Comparison of ENCODE assay signal across 8 mouse cellular contexts in genomic region chr9:55311560-55311959, GRCm38 (mm10). TPM values are rescaled to one million over a fixed set of nuclear protein-coding genes. Genes with fewer than 3 reads are reported as not detected.
DNase-seq lines count a peak whose midpoint lies in the region; ATAC-seq and TF ChIP-seq lines count a peak whose summit lies in the region.

No protein-coding gene starts in this region.

- TF ChIP-seq CTCF in lung, postnatal 0 days (IDR thresholded peaks at IDR 0.05), result peak; percentile 91

- TF ChIP-seq EP300 in lung, postnatal 0 days (IDR thresholded peaks at IDR 0.05), result no peak

- DNase-seq in MN1 (ENCODE audit: low spot score), result peak; percentile 92
- peak; percentile 78 for DNase-seq in cerebellum, adult 11 months
- DNase-seq in hindbrain, embryonic 11.5 days (ENCODE audit: low spot score), result peak; percentile 88
- DNase-seq in layer of hippocampus, adult 9-10 months (ENCODE audit: low spot score), result peak; percentile 81
- DNase-seq in lung, postnatal 0 days (ENCODE audit: low spot score), result peak; percentile 85
- DNase-seq in ovary, postnatal 36 days (ENCODE audit: low spot score), result peak; percentile 34
- peak; percentile 52 for DNase-seq in thymus, postnatal 25 days

- H3K4me1 ChIP-seq in forebrain, embryonic 15.5 days, result no peaks in the 10 kb centered on the region
- H3K4me1 ChIP-seq in hindbrain, embryonic 11.5 days (replicated peaks; ENCODE audit: control insufficient read depth, insufficient read depth, low read length), result no peaks in the 10 kb centered on the region
- no peaks in the 10 kb centered on the region for H3K4me1 ChIP-seq in lung, postnatal 0 days (ENCODE audit: insufficient read depth, low read depth, low read length)

- no peaks in the 10 kb centered on the region for H3K27me3 ChIP-seq in forebrain, embryonic 15.5 days
- H3K27me3 ChIP-seq in hindbrain, embryonic 11.5 days (ENCODE audit: control insufficient read depth, insufficient read depth, low read length), result no peaks in the 10 kb centered on the region
- H3K27me3 ChIP-seq in lung, postnatal 0 days (replicated peaks; ENCODE audit: insufficient read depth, low read length), result no peaks in the 10 kb centered on the region

- whole genome bisulfite sequencing in forebrain, embryonic 15.5 days, result 13% methylated on average over 5 of the region's 5 CpGs
- 13% methylated on average over 5 of the region's 5 CpGs for WGBS in hindbrain, embryonic 11.5 days
- WGBS in lung, postnatal 0 days, result 7% methylated on average over 5 of the region's 5 CpGs

- ATAC-seq in forebrain, embryonic 15.5 days (replicated peaks), result peak; percentile 80
- peak; percentile 25; the same call in 1 of the 2 replicates for ATAC-seq in hindbrain, embryonic 11.5 days (ENCODE audit: low FRiP score)
- ATAC-seq in lung, postnatal 0 days, result peak; percentile 68

- no peak overlapping the region for H3K9ac ChIP-seq in forebrain, embryonic 15.5 days (replicated peaks)
- H3K9ac ChIP-seq in hindbrain, embryonic 11.5 days (ENCODE audit: low read depth, low read length), result no peak overlapping the region
- no peak overlapping the region for H3K9ac ChIP-seq in lung, postnatal 0 days (replicated peaks; ENCODE audit: low read depth)

- no peaks in the 10 kb centered on the region for H3K9me3 ChIP-seq in forebrain, embryonic 15.5 days
- H3K9me3 ChIP-seq in hindbrain, embryonic 11.5 days (ENCODE audit: control insufficient read depth, low read length), result no peaks in the 10 kb centered on the region
- H3K9me3 ChIP-seq in lung, postnatal 0 days (ENCODE audit: low read length), result no peaks in the 10 kb centered on the region

- no peak overlapping the region for H3K27ac ChIP-seq in forebrain, embryonic 15.5 days (replicated peaks)
- no peak overlapping the region for H3K27ac ChIP-seq in hindbrain, embryonic 11.5 days (ENCODE audit: low read depth, low read length)
- no peak overlapping the region for H3K27ac ChIP-seq in lung, postnatal 0 days (ENCODE audit: low read length)

- H3K4me3 ChIP-seq in forebrain, embryonic 15.5 days, result no peak overlapping the region
- no peak overlapping the region for H3K4me3 ChIP-seq in hindbrain, embryonic 11.5 days (ENCODE audit: low read depth, low read length)
- H3K4me3 ChIP-seq in lung, postnatal 0 days (ENCODE audit: low read depth, low read length), result no peak overlapping the region

- H3K36me3 ChIP-seq in forebrain, embryonic 15.5 days, result no peaks in the 10 kb centered on the region
- no peaks in the 10 kb centered on the region for H3K36me3 ChIP-seq in hindbrain, embryonic 11.5 days (ENCODE audit: control insufficient read depth, insufficient read depth, low read length)
- H3K36me3 ChIP-seq in lung, postnatal 0 days (ENCODE audit: insufficient read depth, low read length), result no peaks in the 10 kb centered on the region

- H3K4me2 ChIP-seq in forebrain, embryonic 15.5 days (replicated peaks), result no peak overlapping the region
- H3K4me2 ChIP-seq in hindbrain, embryonic 11.5 days (replicated peaks; ENCODE audit: low read depth, low read length), result no peak overlapping the region
- H3K4me2 ChIP-seq in lung, postnatal 0 days (replicated peaks; ENCODE audit: low read depth, low read length), result no peak overlapping the region

RNA-seq across cellular contexts. Expression of gene Nrg4, which starts 15.1 kb away (rescaled TPM):
- 1.6 and 1.8 TPM in 2 replicates for polyA plus RNA-seq in forebrain, embryonic 15.5 days (2015; fragmentation: Nextera tagmentation; extraction: Ambion mirVana)
- polyA plus RNA-seq in hindbrain, embryonic 11.5 days (2014; fragmentation: Nextera tagmentation; extraction: Ambion mirVana), result 1.3 and 1.8 TPM in 2 replicates
- polyA plus RNA-seq in lung, postnatal 0 days (2015; fragmentation: Nextera tagmentation; extraction: Ambion mirVana), result 1.2 and 1.4 TPM in 2 replicates

RNA-seq across cellular contexts. Expression of gene Tmem266, which starts 15.2 kb away (rescaled TPM):
- polyA plus RNA-seq in forebrain, embryonic 15.5 days (2015; fragmentation: Nextera tagmentation; extraction: Ambion mirVana), result 1.4 and 1.7 TPM in 2 replicates
- polyA plus RNA-seq in hindbrain, embryonic 11.5 days (2014; fragmentation: Nextera tagmentation; extraction: Ambion mirVana), result 0.66 and 0.85 TPM in 2 replicates
- 0.05 and 0.07 TPM in 2 replicates for polyA plus RNA-seq in lung, postnatal 0 days (2015; fragmentation: Nextera tagmentation; extraction: Ambion mirVana)

Comparison
In these comparisons a context has a peak if more than half of its experiments do, and no peak if none do; other contexts are left out.
1. DNase-seq: peak in every context shown above with its lines; median percentile 92 in MN1; 88 in hindbrain, embryonic 11.5 days; 85 in lung, postnatal 0 days; 81 in layer of hippocampus, adult 9-10 months; 78 in cerebellum, adult 11 months; 52 in thymus, postnatal 25 days; 34 in ovary, postnatal 36 days.
2. ATAC-seq: peak in every context shown above with its lines; median percentile 80 in forebrain, embryonic 15.5 days; 68 in lung, postnatal 0 days; 25 in hindbrain, embryonic 11.5 days.